Mouse (Mus musculus) forebrain, embryonic 15.5 days (tissue): ENCODE measurements around the gene Slc35g3. TPM values are rescaled to one million over a fixed set of nuclear protein-coding genes. Genes with fewer than 3 reads are reported as not detected.

ENCODE experiments used
- polyA plus RNA-seq: library from polyadenylated mRNA; unstranded; fragments of >200 nt; fragmentation: Nextera tagmentation; extraction: Ambion mirVana; gene quantifications from 2 replicates; pipeline ENCODE4 v1.2.1, GENCODE M21; 2015

Slc35g3 gene
- polyA plus RNA-seq, 1 experiment from 2014 or later, result 0.56 TPM

Other genes starting within 250 kb of the Slc35g3 start
- gene Dnah2, start 212.9 kb downstream of the Slc35g3 start, polyA plus RNA-seq, result 2.7 and 3.1 TPM in 2 replicates
- 107 and 114 TPM in 2 replicates for gene Efnb3, start 201.8 kb downstream of the Slc35g3 start, polyA plus RNA-seq
- gene Wrap53, start 181.7 kb downstream of the Slc35g3 start, polyA plus RNA-seq, result 26.3 and 27.2 TPM in 2 replicates
- 112 and 115 TPM in 2 replicates for gene Trp53, start 181.6 kb downstream of the Slc35g3 start, polyA plus RNA-seq
- gene Atp1b2, start 156.0 kb downstream of the Slc35g3 start, polyA plus RNA-seq, result 22.2 and 25.9 TPM in 2 replicates
- gene Shbg, start 144.1 kb downstream of the Slc35g3 start, polyA plus RNA-seq, result not detected in 2 replicates
- gene Sat2, start 139.9 kb downstream of the Slc35g3 start, polyA plus RNA-seq, result 22.9 and 25.2 TPM in 2 replicates
- gene Fxr2, start 129.0 kb downstream of the Slc35g3 start, polyA plus RNA-seq, result 41.0 and 46.1 TPM in 2 replicates
- gene Sox15, start 106.7 kb downstream of the Slc35g3 start, polyA plus RNA-seq, result not detected in 2 replicates
- 89.1 and 91.0 TPM in 2 replicates for gene Mpdu1, start 99.3 kb downstream of the Slc35g3 start, polyA plus RNA-seq
- 6.7 and 7.7 TPM in 2 replicates for gene Cd68, start 95.8 kb downstream of the Slc35g3 start, polyA plus RNA-seq
- 547 and 583 TPM in 2 replicates for gene Eif4a1, start 89.5 kb downstream of the Slc35g3 start, polyA plus RNA-seq
- 89.2 and 102 TPM in 2 replicates for gene Senp3, start 79.9 kb downstream of the Slc35g3 start, polyA plus RNA-seq
- 0.38 TPM in 1 of 2 replicates, not detected in the other for gene Tnfsf13, start 76.2 kb downstream of the Slc35g3 start, polyA plus RNA-seq
- 1.6 TPM in 2 replicates for gene Tnfsf12, start 66.1 kb downstream of the Slc35g3 start, polyA plus RNA-seq
- 1.0 and 1.1 TPM in 2 replicates for gene Tnfsfm13, start 65.9 kb downstream of the Slc35g3 start, polyA plus RNA-seq
- gene Polr2a, start 3.3 kb downstream of the Slc35g3 start, polyA plus RNA-seq, result 17.5 and 19.2 TPM in 2 replicates
- 2.8 and 3.2 TPM in 2 replicates for gene Zbtb4, start 3.9 kb upstream of the Slc35g3 start, polyA plus RNA-seq
- gene Chrnb1, start 34.0 kb upstream of the Slc35g3 start, polyA plus RNA-seq, result 1.2 and 1.4 TPM in 2 replicates
- 6.2 and 6.7 TPM in 2 replicates for gene Fgf11, start 39.9 kb upstream of the Slc35g3 start, polyA plus RNA-seq
- gene Tmem102, start 43.7 kb upstream of the Slc35g3 start, polyA plus RNA-seq, result 0.61 and 0.98 TPM in 2 replicates
- gene Gm39566, start 53.3 kb upstream of the Slc35g3 start, polyA plus RNA-seq, result not detected in 2 replicates
- gene Spem2, start 56.5 kb upstream of the Slc35g3 start, polyA plus RNA-seq, result not detected in 2 replicates
- 0.33 and 0.36 TPM in 2 replicates for gene Spem1, start 60.2 kb upstream of the Slc35g3 start, polyA plus RNA-seq
- gene Nlgn2, start 75.8 kb upstream of the Slc35g3 start, polyA plus RNA-seq, result 20.9 and 21.3 TPM in 2 replicates
- gene Tmem256, start 76.5 kb upstream of the Slc35g3 start, polyA plus RNA-seq, result 333 and 335 TPM in 2 replicates
- 51.0 and 51.2 TPM in 2 replicates for gene Plscr3, start 84.4 kb upstream of the Slc35g3 start, polyA plus RNA-seq
- 0.27 and 0.36 TPM in 2 replicates for gene Tnk1, start 96.8 kb upstream of the Slc35g3 start, polyA plus RNA-seq
- not detected in 2 replicates for gene Tmem95, start 116.0 kb upstream of the Slc35g3 start, polyA plus RNA-seq
- gene Kctd11, start 119.4 kb upstream of the Slc35g3 start, polyA plus RNA-seq, result 1.2 and 1.3 TPM in 2 replicates
- gene Acap1, start 133.6 kb upstream of the Slc35g3 start, polyA plus RNA-seq, result 0.48 and 0.51 TPM in 2 replicates
- 19.9 and 20.7 TPM in 2 replicates for gene 2810408A11Rik, start 139.0 kb upstream of the Slc35g3 start, polyA plus RNA-seq
- gene Neurl4, start 139.1 kb upstream of the Slc35g3 start, polyA plus RNA-seq, result 18.5 and 23.0 TPM in 2 replicates
- 79.6 and 92.2 TPM in 2 replicates for gene Gps2, start 151.9 kb upstream of the Slc35g3 start, polyA plus RNA-seq
- gene Eif5a, start 160.0 kb upstream of the Slc35g3 start, polyA plus RNA-seq, result 1,167 and 1,257 TPM in 2 replicates
- 5.6 and 5.8 TPM in 2 replicates for gene Ybx2, start 173.8 kb upstream of the Slc35g3 start, polyA plus RNA-seq
- 6.4 and 7.5 TPM in 2 replicates for gene Slc2a4, start 186.2 kb upstream of the Slc35g3 start, polyA plus RNA-seq
- 0.28 and 0.56 TPM in 2 replicates for gene Cldn7, start 202.8 kb upstream of the Slc35g3 start, polyA plus RNA-seq
- 18.4 and 20.8 TPM in 2 replicates for gene Ctdnep1, start 219.2 kb upstream of the Slc35g3 start, polyA plus RNA-seq
- 170 and 171 TPM in 2 replicates for gene Elp5, start 220.5 kb upstream of the Slc35g3 start, polyA plus RNA-seq
- gene Gabarap, start 229.2 kb upstream of the Slc35g3 start, polyA plus RNA-seq, result 610 and 626 TPM in 2 replicates
- gene Phf23, start 233.8 kb upstream of the Slc35g3 start, polyA plus RNA-seq, result 71.5 and 75.6 TPM in 2 replicates
- gene Dvl2, start 238.6 kb upstream of the Slc35g3 start, polyA plus RNA-seq, result 35.3 and 37.5 TPM in 2 replicates